Mouse (Mus musculus) small intestine, adult 2 months (tissue): ENCODE measurements at regions not wholly inside any gene's neighbourhood (a gene's known extent, or its start where the extent isn't known, plus 50 kb on each side); places are given as distances from the start of the nearest gene placed in this dataset.

Source experiments
- CTCF ChIP-seq: fragments of 200-500 bp; IDR thresholded peaks from 2 replicates; pipeline ENCODE4 v1.5.1; 2012; ENCODE audit warnings: low read depth, mild to moderate bottlenecking, control low read depth, inconsistent platforms, low read length, moderate library complexity, mixed read lengths; ENCODE audit not compliant: insufficient replicate concordance, insufficient read length; ENCODE audit errors: extremely low read depth
- POLR2A ChIP-seq: fragments of 200-500 bp; IDR thresholded peaks from 2 replicates; pipeline ENCODE4 v1.6.1; 2012; ENCODE audit warnings: low read depth, mild to moderate bottlenecking, control low read depth, inconsistent platforms, low read length, moderate library complexity

- TF ChIP-seq CTCF (no peak), POLR2A (no peak)
Measured at GRCm38 (mm10) chr14:54161916-54162315, 92.0 kb downstream of the Dad1 start.
